Mouse (Mus musculus) ovary, postnatal 36 days (tissue): Measurements from ENCODE around the gene Heg1.

Experiments
- DNase-seq: peaks from one replicate; pipeline ENCODE4 v3.0.0; 2022; ENCODE audit warnings: low spot score, mixed read lengths

The Heg1 gene

GRCm38 (mm10) chr16:33708031-33708430 lies 23.9 kb downstream of the Heg1 start:
- DNase-seq, result no peak

GRCm38 (mm10) chr16:33708585-33709397 lies 24.6 kb downstream of the Heg1 start:
- no peak for DNase-seq

- DNase-seq, result peak; percentile 49
These were observed 30.1 kb downstream of the Heg1 start for GRCm38 (mm10) chr16:33714271-33714670.

GRCm38 (mm10) chr16:33723241-33723640 lies 39.1 kb downstream of the Heg1 start:
- DNase-seq, result no peak

GRCm38 (mm10) chr16:33723983-33724382 lies 39.8 kb downstream of the Heg1 start:
- no peak for DNase-seq

GRCm38 (mm10) chr16:33726261-33726660 lies 42.1 kb downstream of the Heg1 start:
- DNase-seq, result no peak

- no peak for DNase-seq
These were observed 42.7 kb downstream of the Heg1 start for GRCm38 (mm10) chr16:33726892-33727291.

- no peak for DNase-seq
These were observed 44.3 kb downstream of the Heg1 start for GRCm38 (mm10) chr16:33728427-33728826.

GRCm38 (mm10) chr16:33731291-33731690 lies 47.1 kb downstream of the Heg1 start:
- DNase-seq, result no peak

- DNase-seq, result no peak
These were observed 48.1 kb downstream of the Heg1 start for GRCm38 (mm10) chr16:33732237-33732749.

- no peak for DNase-seq
These were observed 48.8 kb downstream of the Heg1 start for GRCm38 (mm10) chr16:33732846-33733580.

- DNase-seq, result no peak
These were observed 49.7 kb downstream of the Heg1 start for GRCm38 (mm10) chr16:33733864-33734263.

GRCm38 (mm10) chr16:33734545-33734944 lies 50.4 kb downstream of the Heg1 start:
- no peak for DNase-seq

GRCm38 (mm10) chr16:33735238-33735637 lies 51.1 kb downstream of the Heg1 start:
- no peak for DNase-seq

GRCm38 (mm10) chr16:33735791-33736190 lies 51.6 kb downstream of the Heg1 start:
- DNase-seq, result no peak

GRCm38 (mm10) chr16:33736746-33737145 lies 52.6 kb downstream of the Heg1 start:
- no peak for DNase-seq

- no peak for DNase-seq
These were observed 55.0 kb downstream of the Heg1 start for GRCm38 (mm10) chr16:33738949-33739719.

- DNase-seq, result peak; percentile 45
These were observed 55.6 kb downstream of the Heg1 start for GRCm38 (mm10) chr16:33739802-33740201.

- no peak for DNase-seq
These were observed 56.2 kb downstream of the Heg1 start for GRCm38 (mm10) chr16:33740416-33740815.

- DNase-seq, result no peak
These were observed 57.6 kb downstream of the Heg1 start for GRCm38 (mm10) chr16:33741795-33742194.

- DNase-seq, result no peak
These were observed 58.1 kb downstream of the Heg1 start for GRCm38 (mm10) chr16:33742233-33742632.
